Mouse (Mus musculus): ENCODE measurements at regions not wholly inside any gene's neighbourhood (a gene's known extent, or its start where the extent isn't known, plus 50 kb on each side); places are given as distances from the start of the nearest gene placed in this dataset.
A peak's percentile ranks its signal among the peaks of the same experiment; 100 is the strongest.

DNA sequence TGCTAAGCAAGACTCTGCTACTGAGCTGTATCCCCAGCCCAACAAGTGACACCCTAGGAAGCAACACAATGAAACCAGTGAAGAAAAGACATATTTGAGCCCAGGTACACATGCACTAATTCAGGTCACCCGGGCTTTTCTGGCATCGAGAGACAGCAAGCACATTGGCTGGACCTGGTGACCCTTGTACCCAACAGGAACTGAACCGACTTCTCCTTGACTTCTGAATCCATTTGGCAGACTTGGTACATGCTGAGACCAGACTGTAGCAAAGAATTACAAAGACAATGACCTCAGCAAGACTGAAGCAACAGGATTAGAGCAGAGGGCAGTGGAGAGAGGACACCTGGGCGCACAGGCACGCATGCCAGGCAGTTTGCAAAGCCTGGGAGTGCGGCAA lies 79.1 kb downstream of the Sema4f start:
- intact Hi-C loops (cut with DNase I), result loop anchor here (5.0 kb wide), 1 partner anchor 118 kb away; no protein-coding TSS in a partner anchor
- DNase-seq, result no peak

DNA sequence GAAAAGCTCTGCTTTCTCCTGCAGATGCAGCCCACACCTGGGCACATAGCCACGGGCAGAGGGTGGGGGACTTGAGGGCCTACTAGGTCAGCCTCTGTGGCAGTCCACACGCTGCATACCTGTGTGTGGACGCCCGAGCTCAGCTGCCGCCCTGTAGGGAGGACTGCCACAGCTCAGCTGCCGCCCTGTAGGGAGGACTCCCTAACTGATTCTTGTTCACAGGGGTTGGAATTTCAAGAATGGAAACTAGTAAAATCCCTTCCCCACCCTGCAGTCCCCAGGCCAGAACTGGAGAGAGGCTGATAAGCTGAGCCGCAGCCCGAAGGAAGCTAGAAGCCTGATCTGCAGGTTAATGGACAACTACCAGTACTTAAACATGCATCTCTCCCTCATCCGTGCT lies 82.0 kb upstream of the Hk2 start:
- no peak for DNase-seq
- intact Hi-C loops (cut with DNase I), result no loop called here

GRCm38 (mm10) chr6:82855401-82855800 lies 81.1 kb upstream of the Hk2 start:
- peak; percentile 18 to 25 for DNase-seq
- intact Hi-C loops (cut with DNase I), result no loop called here

- DNase-seq, result no peak
- intact Hi-C loops (cut with DNase I), result no loop called here
These were observed 80.5 kb upstream of the Hk2 start for GRCm38 (mm10) chr6:82854780-82855179.

DNA sequence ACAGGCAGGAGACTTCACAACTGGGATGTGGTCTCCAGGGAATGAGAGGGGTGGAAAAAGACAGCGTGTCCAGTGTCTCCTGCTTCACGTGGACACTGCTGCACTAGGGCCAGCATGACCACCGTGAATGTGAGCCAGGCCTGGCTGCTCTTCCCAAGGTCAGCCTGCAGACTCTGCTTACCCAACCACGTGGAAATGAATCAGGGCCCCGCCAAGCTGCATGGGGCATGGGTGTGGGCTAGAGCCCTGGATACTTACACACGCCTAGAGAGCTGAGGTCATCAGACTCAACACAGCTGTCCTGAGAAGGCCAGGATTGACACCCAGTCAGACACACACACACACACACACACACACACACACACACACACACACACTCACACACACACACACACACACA lies 80.1 kb upstream of the Hk2 start:
- peak; percentile 52 to 64 for DNase-seq
- intact Hi-C loops (cut with DNase I), result no loop called here

DNA sequence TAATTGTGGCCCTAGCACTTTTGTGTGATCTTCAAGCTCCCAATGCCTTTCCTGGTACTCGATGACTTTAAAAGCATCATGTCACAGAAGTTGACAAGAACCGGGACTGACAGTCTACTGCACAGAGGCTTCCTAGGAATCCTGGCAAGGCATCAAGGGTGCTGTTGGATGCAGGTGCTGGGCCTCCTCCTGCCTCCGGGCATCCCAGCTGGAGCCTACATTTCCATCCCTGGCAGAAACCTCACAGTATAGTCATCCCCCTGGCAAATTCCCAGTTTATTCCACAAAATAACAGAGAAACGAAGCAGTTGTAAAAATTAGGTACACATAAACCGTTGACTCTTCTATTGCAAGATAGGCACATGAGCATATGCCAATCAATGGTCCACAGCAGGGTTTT lies 78.8 kb upstream of the Hk2 start:
- DNase-seq, result no peak
- intact Hi-C loops (cut with DNase I), result no loop called here

GRCm38 (mm10) chr6:82850556-82850955 lies 76.3 kb upstream of the Hk2 start:
- DNase-seq, result no peak
- intact Hi-C loops (cut with DNase I), result no loop called here

- intact Hi-C loops (cut with DNase I), result no loop called here
- no peak for DNase-seq
These were observed 73.3 kb upstream of the Hk2 start for GRCm38 (mm10) chr6:82847598-82847997.

DNA sequence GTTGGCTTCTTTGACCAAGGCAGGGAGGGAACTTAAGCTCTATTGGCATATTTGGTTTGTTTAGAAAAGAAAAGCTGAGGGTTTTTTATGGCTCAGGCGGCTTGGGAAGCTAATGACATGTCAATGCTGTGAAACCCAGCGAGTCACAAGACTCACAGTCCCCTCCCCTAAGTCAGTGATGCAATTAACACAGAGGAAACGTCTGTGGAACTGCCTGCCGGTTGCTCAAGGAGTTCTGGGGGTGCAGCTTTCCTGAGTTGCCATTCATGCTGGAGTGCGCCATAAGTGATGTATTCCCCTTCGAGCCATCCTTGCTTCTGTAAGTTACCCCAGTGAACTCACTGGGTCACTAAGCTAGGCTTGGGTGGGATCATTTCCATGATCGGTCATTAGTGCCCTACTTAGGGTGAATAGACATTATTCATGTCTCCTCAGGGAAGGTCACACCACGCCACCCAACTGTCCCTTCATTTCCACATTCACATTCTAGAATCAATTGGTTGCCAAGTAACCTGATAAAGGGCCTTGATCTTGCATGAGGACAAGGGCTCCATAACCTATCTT lies 72.4 kb upstream of the Hk2 start:
- intact Hi-C loops (cut with DNase I), result no loop called here
- DNase-seq, result no peak

GRCm38 (mm10) chr6:82844432-82844831 lies 70.2 kb upstream of the Hk2 start:
- intact Hi-C loops (cut with DNase I), result no loop called here
- DNase-seq, result no peak

- intact Hi-C loops (cut with DNase I), result no loop called here
- DNase-seq, result no peak
These were observed 69.6 kb upstream of the Hk2 start for GRCm38 (mm10) chr6:82843881-82844280.

DNA sequence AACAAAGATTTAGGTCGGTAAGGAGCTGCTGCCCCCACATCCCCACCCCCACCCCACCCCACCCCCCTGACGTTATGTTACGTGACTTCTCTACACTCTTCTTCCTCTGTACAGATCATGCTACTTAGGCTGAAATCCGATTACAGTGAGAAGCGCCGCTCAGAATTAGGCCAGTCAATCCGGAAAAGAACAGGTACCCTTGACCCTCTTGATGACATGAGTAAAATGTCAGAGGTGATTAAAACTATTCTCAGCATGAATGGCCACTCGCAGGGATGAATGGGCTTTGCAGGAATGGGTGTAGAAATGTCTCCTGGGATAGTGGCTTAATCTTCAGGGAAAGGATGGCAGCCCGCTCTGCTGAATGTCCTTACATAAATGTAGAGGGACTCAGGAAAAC lies 63.0 kb upstream of the Hk2 start:
- no peak for DNase-seq
- intact Hi-C loops (cut with DNase I), result no loop called here

DNA sequence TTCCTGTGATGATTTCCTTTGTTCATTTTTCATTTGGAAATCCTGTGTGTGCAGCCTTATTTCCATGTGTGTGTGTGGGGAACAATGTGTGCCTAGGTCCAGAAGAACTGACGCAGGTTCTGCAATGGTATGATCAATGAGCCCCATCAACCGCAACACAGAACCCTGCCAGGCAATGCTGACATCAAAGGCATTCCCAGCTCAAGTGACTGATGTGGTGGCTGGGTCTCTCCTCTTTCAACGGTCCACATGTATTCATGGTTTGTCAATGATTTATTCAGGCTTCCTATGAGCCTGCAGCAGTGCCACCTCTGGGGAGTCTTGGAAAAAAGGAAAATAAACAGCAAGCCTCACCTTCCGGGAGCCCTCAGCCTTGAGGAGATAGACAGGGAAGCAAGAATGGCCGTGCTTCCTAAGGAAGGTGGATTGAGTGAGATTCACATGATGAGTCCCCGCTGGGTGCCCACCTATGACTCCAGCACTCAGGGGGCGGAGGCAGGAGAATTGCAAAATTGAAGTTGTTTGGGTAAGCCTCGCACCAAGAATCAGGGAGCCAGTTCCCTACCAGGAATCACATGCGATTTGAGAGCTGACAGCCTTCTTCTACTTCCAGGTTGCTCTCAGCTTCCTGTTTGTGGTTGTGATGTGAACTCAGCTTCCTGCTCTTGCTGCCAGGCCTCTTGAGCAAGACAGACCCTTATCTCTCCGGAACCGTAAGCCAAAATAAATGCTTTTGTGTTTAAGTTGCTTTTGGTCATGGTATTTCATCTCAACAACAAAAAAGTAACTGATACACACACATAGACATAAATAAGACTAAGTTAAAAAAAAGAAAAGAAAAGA lies 61.2 kb upstream of the Hk2 start:
- intact Hi-C loops (cut with DNase I), result no loop called here
- no peak for DNase-seq

DNA sequence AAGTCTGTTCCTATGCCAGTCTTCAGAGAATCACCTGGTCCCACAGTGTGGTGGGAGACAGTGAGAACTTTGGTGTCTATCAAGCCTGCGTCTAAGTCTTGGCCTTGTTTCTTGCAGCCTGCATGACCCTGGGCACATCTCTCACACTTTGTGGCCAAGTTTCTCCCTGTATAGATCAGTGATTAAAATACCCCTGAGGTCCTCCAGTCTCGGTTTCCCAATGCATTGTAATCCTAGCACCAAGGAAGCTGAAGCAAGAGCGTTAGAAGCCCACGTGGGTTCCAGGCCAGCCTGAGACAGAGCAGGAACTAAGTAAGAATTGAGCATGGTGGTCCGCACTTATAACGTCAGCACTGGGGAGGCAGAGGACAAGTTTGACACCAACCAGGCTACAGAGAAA lies 59.6 kb upstream of the Hk2 start:
- intact Hi-C loops (cut with DNase I), result no loop called here
- no peak for DNase-seq

- intact Hi-C loops (cut with DNase I), result no loop called here
- no peak for DNase-seq
These were observed 57.0 kb upstream of the Hk2 start for GRCm38 (mm10) chr6:82831211-82831610.

GRCm38 (mm10) chr6:82824684-82825083 lies 50.4 kb upstream of the Hk2 start:
- DNase-seq, result no peak
- intact Hi-C loops (cut with DNase I), result no loop called here

- intact Hi-C loops (cut with DNase I), result no loop called here
- no peak for DNase-seq
These were observed 50.0 kb upstream of the Hk2 start for GRCm38 (mm10) chr6:82824240-82824639.
